Comparison of ENCODE assay signal across 8 mouse cellular contexts in the genomic region with DNA sequence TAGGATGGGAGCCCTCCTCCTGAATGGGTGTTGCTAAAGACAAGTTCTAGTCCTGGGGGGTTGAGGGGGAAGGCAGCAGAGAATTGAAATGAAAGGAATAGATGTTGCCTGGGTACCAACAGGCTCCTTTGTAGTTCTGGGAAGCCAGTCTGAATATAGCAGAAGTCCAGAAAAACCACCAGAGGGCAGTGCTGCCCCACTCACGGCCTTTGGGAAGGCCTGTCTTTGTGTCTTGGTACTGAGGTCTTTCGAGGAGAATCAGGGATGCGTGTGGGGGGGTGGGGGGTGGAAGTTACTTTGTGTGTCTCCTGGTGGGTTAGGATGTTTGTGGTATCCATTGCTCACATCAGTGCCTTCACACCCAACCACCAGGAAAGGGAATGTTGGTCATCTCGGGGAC. TPM values are rescaled to one million over a fixed set of nuclear protein-coding genes. Genes with fewer than 3 reads are reported as not detected.
DNase-seq lines count a peak whose midpoint lies in the region; TF ChIP-seq lines count a peak whose summit lies in the region.
"Had no signal": no experiment of that assay in that cellular context is flagged by ENCODE, and none has a peak within 500 bp of the region (broad histone marks: within the 10 kb centered on the region; RNA-seq: fewer than 3 reads in every experiment).

No protein-coding gene starts in this region.

- H3K36me3 ChIP-seq in MEL (ENCODE audit: control insufficient read depth in 1 of 2, insufficient read depth in 2 of 2, low read length in 2 of 2), result no peaks in the 10 kb centered on the region
- H3K36me3 ChIP-seq: limb, embryonic 15.5 days had no signal

- H3K9me3 ChIP-seq in MEL (replicated peaks; ENCODE audit: insufficient read depth, low read length), result no peaks in the 10 kb centered on the region
- H3K9me3 ChIP-seq: limb, embryonic 15.5 days had no signal

- H3K27ac ChIP-seq in MEL (ENCODE audit: control insufficient read depth, low read depth, low read length), result no peak overlapping the region
- H3K27ac ChIP-seq: limb, embryonic 15.5 days had no signal

- H3K9ac ChIP-seq in MEL (ENCODE audit: control insufficient read depth, low read depth, low read length, poor library complexity, severe bottlenecking), result no peak overlapping the region
- H3K9ac ChIP-seq: limb, embryonic 15.5 days had no signal

- no peak for TF ChIP-seq EP300 in MEL (IDR thresholded peaks at IDR 0.05; ENCODE audit: low read depth in 1 of 2, low read length in 2 of 2)

- peak; percentile 96 for TF ChIP-seq RAD21 in MEL (IDR thresholded peaks at IDR 0.05; ENCODE audit: low read depth, low read length)

- no peaks in the 10 kb centered on the region for H3K79me2 ChIP-seq in MEL (ENCODE audit: control insufficient read depth, insufficient read depth, low read length, poor library complexity)

- H3K27me3 ChIP-seq in MEL (ENCODE audit: control insufficient read depth in 1 of 2, insufficient read depth in 2 of 2, low read length in 2 of 2), result 0 out of 4 replicates have a peak, but pooled peaks cover 0 to 1% of the 10 kb centered on the region in 2 experiments

- no peak overlapping the region for H3K4me3 ChIP-seq in MEL (ENCODE audit: control insufficient read depth in 1 of 2, insufficient read depth in 1 of 2, low read depth in 2 of 2, low read length in 2 of 2)
- H3K4me3 ChIP-seq: limb, embryonic 15.5 days had no signal

- TF ChIP-seq CTCF in MEL (IDR thresholded peaks at IDR 0.05 in 2 of 3, conservative IDR thresholded peaks at IDR 0.05 in 1 of 3; ENCODE audit: control insufficient read depth in 1 of 3, insufficient read depth in 1 of 3, low read depth in 2 of 3, low read length in 3 of 3, poor library complexity in 1 of 3, severe bottlenecking in 1 of 3), result peak; percentile 64 to 95 (median 89)

- peak; percentile 80 for DNase-seq in CD4-positive, CD25-positive, alpha-beta regulatory T cell, adult 2 months (ENCODE audit: low read depth, low spot score)
- DNase-seq in MEL (ENCODE audit: low read depth, low spot score), result peak; percentile 80
- peak; percentile 42 for DNase-seq in cerebellum, adult 8-10 months
- peak; percentile 75 for DNase-seq in gastrocnemius, postnatal 10 days
- peak; percentile 37 to 84 for DNase-seq in kidney, postnatal 36 days
- peak; percentile 78 to 81 for DNase-seq in lung, postnatal 4 days
- DNase-seq in right cerebral cortex, postnatal 25 days, result peak; percentile 66

- TF ChIP-seq POLR2A in MEL (IDR thresholded peaks at IDR 0.05; ENCODE audit: control insufficient read depth in 1 of 2, insufficient read depth in 1 of 2, low read depth in 1 of 2, low read length in 2 of 2, poor library complexity in 1 of 2), result no peak

- no peaks in the 10 kb centered on the region for H3K4me1 ChIP-seq in MEL (ENCODE audit: control insufficient read depth in 1 of 2, insufficient read depth in 2 of 2, low read length in 2 of 2)

TF ChIP-seq in MEL, 35 proteins besides CTCF, POLR2A, EP300 and RAD21:
- peak; percentile 96 for TF ChIP-seq ZC3H11A (IDR thresholded peaks at IDR 0.05; ENCODE audit: low read depth, low read length)
- TF ChIP-seq MAFK (IDR thresholded peaks at IDR 0.05; ENCODE audit: borderline replicate concordance, low read depth, low read length), result no peak
- peak; percentile 97 for TF ChIP-seq SMC3 (IDR thresholded peaks at IDR 0.05; ENCODE audit: low read depth, low read length)
- TF ChIP-seq CHD2 (IDR thresholded peaks at IDR 0.05; ENCODE audit: low read length), result no peak
- no peak for TF ChIP-seq CHD1 (IDR thresholded peaks at IDR 0.05; ENCODE audit: low read depth, low read length)
- peak; percentile 30; the same call in 1 of the 2 replicates for TF ChIP-seq SIN3A (IDR thresholded peaks at IDR 0.05; ENCODE audit: low read length)
- 0 out of 2 replicates have a peak, but pooled peaks have one; percentile 31 for TF ChIP-seq BHLHE40 (IDR thresholded peaks at IDR 0.05; ENCODE audit: borderline replicate concordance, low read depth, low read length)
- TF ChIP-seq MEF2A (IDR thresholded peaks at IDR 0.05; ENCODE audit: extremely low read depth, insufficient replicate concordance, low read depth, low read length, poor library complexity, severe bottlenecking), result no peak
- no peak for TF ChIP-seq ZKSCAN1 (IDR thresholded peaks at IDR 0.05; ENCODE audit: low read depth, low read length)
- no peak for TF ChIP-seq HCFC1 (IDR thresholded peaks at IDR 0.05; ENCODE audit: low read depth, low read length)
- TF ChIP-seq JUND (IDR thresholded peaks at IDR 0.05; ENCODE audit: low read depth, low read length), result 0 out of 2 replicates have a peak, but pooled peaks have one; percentile 10

RNA-seq across cellular contexts. Expression of a gene that starts 29.7 kb away (rescaled TPM):
- total RNA-seq in MEL (2012; rRNA removed), result 1.2 TPM in 2 replicates
- 1 to 10 TPM in 1 of 2 experiments, not detected in 1; 2.5 TPM for polyA plus RNA-seq in MEL (2012; ENCODE audit: insufficient read depth in 1 of 2, insufficient read length in 2 of 2, low read depth in 1 of 2, low replicate concordance in 2 of 2, missing spikeins in 1 of 2)
- total RNA-seq in gastrocnemius, postnatal 10 days (2021), result 1 to 10 TPM; 3.0 TPM

RNA-seq across cellular contexts. Expression of a gene that starts 39.8 kb away (rescaled TPM):
- 167 and 186 TPM in 2 replicates for total RNA-seq in MEL (2012; rRNA removed)
- polyA plus RNA-seq in MEL (2012; ENCODE audit: insufficient read depth in 1 of 2, insufficient read length in 2 of 2, low read depth in 1 of 2, low replicate concordance in 2 of 2, missing spikeins in 1 of 2), result 100 to 1,000 TPM in 1 of 2 experiments, not detected in 1; 357 TPM
- 100 to 1,000 TPM; 278 to 336 TPM for total RNA-seq in gastrocnemius, postnatal 10 days (2021)

RNA-seq across cellular contexts. Expression of a gene that starts 39.9 kb away (rescaled TPM):
- 0.81 and 0.98 TPM in 2 replicates for total RNA-seq in MEL (2012; rRNA removed)
- polyA plus RNA-seq in MEL (2012; ENCODE audit: insufficient read depth in 1 of 2, insufficient read length in 2 of 2, low read depth in 1 of 2, low replicate concordance in 2 of 2, missing spikeins in 1 of 2), result 1 to 10 TPM in 1 of 2 experiments, not detected in 1; 1.3 TPM
- not detected for total RNA-seq in gastrocnemius, postnatal 10 days (2021)
- polyA plus RNA-seq: limb, embryonic 15.5 days had no signal
